Mouse (Mus musculus) heart, embryonic 15.5 days (tissue): ENCODE measurements at regions not wholly inside any gene's neighbourhood (a gene's known extent, or its start where the extent isn't known, plus 50 kb on each side); places are given as distances from the start of the nearest gene placed in this dataset.

Experiments used
- ATAC-seq: fragments of 200-750 bp; cut with Nextera tagmentation; replicated peaks from 2 replicates; pipeline ENCODE4 v1.8.0; 2017; ENCODE audit warnings: low read depth, moderate TSS enrichment; ENCODE audit not compliant: insufficient number of reproducible peaks, insufficient read depth, low FRiP score
- H3K27ac ChIP-seq: fragments of 300-500 bp; sonication (generic); 2 replicates; pipeline ENCODE4 v1.5.1; 2015; ENCODE audit warnings: mild to moderate bottlenecking, inconsistent platforms
- H3K27me3 ChIP-seq: fragments of 300-500 bp; sonication (generic); 2 replicates; pipeline ENCODE4 v1.6.1; 2015; ENCODE audit warnings: inconsistent platforms
- H3K36me3 ChIP-seq: fragments of 300-500 bp; sonication (generic); 2 replicates; pipeline ENCODE4 v1.6.1; 2015; ENCODE audit warnings: mild to moderate bottlenecking, inconsistent platforms
- H3K4me1 ChIP-seq: fragments of 300-500 bp; sonication (generic); replicated peaks from 2 replicates; pipeline ENCODE4 v1.6.1; 2015; ENCODE audit warnings: inconsistent platforms
- H3K4me2 ChIP-seq: fragments of 300-500 bp; sonication (generic); 2 replicates; pipeline ENCODE4 v1.6.1; 2015; ENCODE audit warnings: inconsistent platforms, mild to moderate bottlenecking, moderate library complexity
- H3K4me3 ChIP-seq: fragments of 300-500 bp; sonication (generic); 2 replicates; pipeline ENCODE4 v1.5.1; 2015; ENCODE audit warnings: mild to moderate bottlenecking, inconsistent platforms
- H3K9ac ChIP-seq: fragments of 300-500 bp; sonication (generic); 2 replicates; pipeline ENCODE4 v1.6.1; 2015; ENCODE audit warnings: mild to moderate bottlenecking, inconsistent platforms
- H3K9me3 ChIP-seq: fragments of 300-500 bp; sonication (generic); replicated peaks from 2 replicates; pipeline ENCODE4 v1.6.1; 2016; ENCODE audit warnings: inconsistent platforms
- WGBS: fragments of 180-500 bp; shearing (Covaris S2); methylation state at CpG from one replicate; pipeline ENCODE4 v1.1.7; 2015; ENCODE audit warnings: mixed read lengths; 5-methylcytosine and 5-hydroxymethylcytosine counted together

DNA sequence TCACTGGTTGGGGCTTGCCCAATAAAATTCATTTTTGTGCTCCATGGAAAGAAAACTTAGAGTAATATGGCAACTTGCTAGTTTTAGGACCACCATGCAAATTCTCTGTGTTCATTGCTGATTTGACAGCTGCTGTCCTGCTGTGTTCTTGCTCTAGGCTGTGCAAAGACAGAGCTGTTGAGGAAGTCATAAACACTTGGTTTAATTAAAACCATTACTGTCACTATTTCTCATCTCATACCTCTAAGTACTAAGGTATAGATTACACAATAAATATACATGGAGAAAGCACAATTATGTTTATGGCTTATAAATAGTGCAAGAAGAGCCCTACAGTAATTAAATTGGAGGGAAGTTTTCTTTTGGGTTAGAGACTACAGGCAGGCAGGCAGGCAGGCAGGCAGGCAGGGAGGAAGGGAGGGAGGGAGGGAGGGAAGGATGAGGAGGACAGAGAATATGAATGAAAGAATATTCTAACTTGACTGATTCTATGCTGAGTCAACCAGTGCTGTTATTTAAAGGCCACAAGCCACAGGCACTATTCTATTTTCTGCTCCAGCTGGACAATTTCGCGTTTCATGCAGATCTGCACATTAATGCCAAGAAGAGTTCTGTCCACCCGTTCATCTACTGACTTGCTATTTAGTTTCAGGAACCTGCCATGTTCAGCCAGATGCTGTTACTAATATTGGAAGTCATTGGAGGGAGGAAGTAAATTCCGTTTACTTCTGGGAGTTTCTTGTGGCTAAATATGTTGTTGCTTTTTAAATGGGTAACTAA lies 61.2 kb upstream of the Rgmb start:
- Histone ChIP-seq H3K9ac (no peak overlapping the region), H3K9me3 (no peaks in the 10 kb centered on the region), H3K27me3 (no peaks in the 10 kb centered on the region), H3K4me3 (no peak overlapping the region), H3K4me1 (no peaks in the 10 kb centered on the region), H3K27ac (no peak overlapping the region), H3K4me2 (no peak overlapping the region), H3K36me3 (no peaks in the 10 kb centered on the region)
- 63% methylated on average over 4 of the region's 4 CpGs for WGBS
- no peak for ATAC-seq

DNA sequence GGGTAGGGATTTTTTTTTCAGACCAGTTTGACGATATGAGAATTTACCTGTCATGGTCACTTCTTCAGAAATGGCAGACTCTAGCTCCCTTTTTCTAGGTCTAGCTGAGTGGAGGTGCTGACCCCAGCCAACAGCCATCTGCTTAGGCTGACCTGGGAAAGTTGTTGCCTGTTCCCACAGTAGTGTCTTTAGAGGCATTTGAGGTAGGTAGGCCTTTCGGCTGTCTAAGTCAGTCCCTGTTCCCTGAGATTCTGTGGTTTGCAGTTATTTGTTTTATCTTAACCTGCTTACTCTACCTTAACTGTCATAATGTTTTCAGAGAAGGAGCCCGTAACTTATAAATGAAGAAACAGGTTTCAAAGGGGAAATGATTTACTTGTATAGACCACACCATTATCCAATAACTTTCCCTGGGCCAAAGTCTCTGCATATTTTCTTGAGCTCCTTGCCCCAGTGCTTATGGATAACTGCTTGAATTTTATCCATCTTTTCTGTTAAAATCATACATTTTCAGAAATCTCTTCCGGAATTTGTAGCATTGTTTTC lies 59.8 kb upstream of the Rgmb start:
- Histone ChIP-seq H3K4me1 (no peaks in the 10 kb centered on the region), H3K27me3 (no peaks in the 10 kb centered on the region), H3K9ac (no peak overlapping the region), H3K9me3 (no peaks in the 10 kb centered on the region), H3K4me3 (no peak overlapping the region), H3K27ac (no peak overlapping the region), H3K36me3 (no peaks in the 10 kb centered on the region), H3K4me2 (no peak overlapping the region)
- no peak for ATAC-seq
- 81% methylated on average over 4 of the region's 4 CpGs for WGBS

DNA sequence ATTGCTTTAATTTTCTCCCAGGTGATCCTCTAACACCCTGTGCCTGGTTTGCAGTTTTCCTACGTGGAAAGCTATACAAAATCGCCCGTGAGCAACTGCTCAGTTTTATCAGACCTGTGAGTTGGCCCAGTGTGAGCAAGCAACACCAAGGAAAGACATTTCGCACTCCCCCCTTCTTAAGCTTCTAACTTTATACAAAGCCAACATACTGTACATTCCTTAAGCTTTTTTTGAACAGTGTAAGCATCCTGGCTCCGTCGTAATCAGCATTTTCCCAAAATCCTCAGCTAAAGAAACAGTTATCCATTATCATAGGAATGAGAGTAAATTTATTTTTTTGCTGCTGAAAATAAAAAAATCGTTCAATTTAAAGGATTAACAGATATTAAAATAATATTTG lies 52.0 kb upstream of the Rgmb start:
- WGBS, result 45% methylated on average over 7 of the region's 7 CpGs
- no peak overlapping the region for H3K27ac ChIP-seq
- ATAC-seq, result no peak
- no peaks in the 10 kb centered on the region for H3K27me3 ChIP-seq
- H3K9ac ChIP-seq, result no peak overlapping the region
- no peaks in the 10 kb centered on the region for H3K36me3 ChIP-seq
- no peaks in the 10 kb centered on the region for H3K4me1 ChIP-seq
- no peak overlapping the region for H3K4me3 ChIP-seq
- no peaks in the 10 kb centered on the region for H3K9me3 ChIP-seq
- H3K4me2 ChIP-seq, result no peak overlapping the region

DNA sequence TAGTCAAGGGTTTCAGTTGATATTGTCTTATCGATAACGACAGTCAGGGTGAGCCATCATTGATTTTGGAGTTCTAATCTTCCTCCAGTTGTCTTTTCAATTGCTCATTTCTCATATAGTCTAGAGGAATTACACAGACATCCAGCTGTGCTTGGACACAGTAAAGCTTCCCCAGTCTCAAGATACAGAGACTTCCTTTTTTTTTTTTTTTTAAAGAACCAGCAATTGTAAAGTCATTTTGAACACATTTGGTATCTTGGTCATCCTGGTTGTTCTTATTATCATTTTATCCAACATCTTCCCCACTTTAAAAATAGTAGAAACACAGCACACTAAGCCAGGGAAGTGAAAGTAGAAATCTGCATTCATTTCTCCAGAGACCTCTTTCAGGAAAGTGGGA lies 51.4 kb upstream of the Rgmb start:
- Histone ChIP-seq H3K9me3 (no peaks in the 10 kb centered on the region), H3K9ac (no peak overlapping the region), H3K27me3 (no peaks in the 10 kb centered on the region), H3K36me3 (no peaks in the 10 kb centered on the region), H3K27ac (no peak overlapping the region), H3K4me2 (no peak overlapping the region), H3K4me3 (no peak overlapping the region), H3K4me1 (no peaks in the 10 kb centered on the region)
- ATAC-seq, result no peak
- 85% methylated on average over 2 of the region's 2 CpGs for WGBS
